Mouse (Mus musculus) R1 (cell line): ENCODE data around the gene Lyl1.

Experiments
- DNase-seq: peaks from one replicate; pipeline ENCODE4 v3.0.0-alpha.2; 2018; ENCODE audit warnings: low read depth, low spot score

Gene Lyl1

DNA sequence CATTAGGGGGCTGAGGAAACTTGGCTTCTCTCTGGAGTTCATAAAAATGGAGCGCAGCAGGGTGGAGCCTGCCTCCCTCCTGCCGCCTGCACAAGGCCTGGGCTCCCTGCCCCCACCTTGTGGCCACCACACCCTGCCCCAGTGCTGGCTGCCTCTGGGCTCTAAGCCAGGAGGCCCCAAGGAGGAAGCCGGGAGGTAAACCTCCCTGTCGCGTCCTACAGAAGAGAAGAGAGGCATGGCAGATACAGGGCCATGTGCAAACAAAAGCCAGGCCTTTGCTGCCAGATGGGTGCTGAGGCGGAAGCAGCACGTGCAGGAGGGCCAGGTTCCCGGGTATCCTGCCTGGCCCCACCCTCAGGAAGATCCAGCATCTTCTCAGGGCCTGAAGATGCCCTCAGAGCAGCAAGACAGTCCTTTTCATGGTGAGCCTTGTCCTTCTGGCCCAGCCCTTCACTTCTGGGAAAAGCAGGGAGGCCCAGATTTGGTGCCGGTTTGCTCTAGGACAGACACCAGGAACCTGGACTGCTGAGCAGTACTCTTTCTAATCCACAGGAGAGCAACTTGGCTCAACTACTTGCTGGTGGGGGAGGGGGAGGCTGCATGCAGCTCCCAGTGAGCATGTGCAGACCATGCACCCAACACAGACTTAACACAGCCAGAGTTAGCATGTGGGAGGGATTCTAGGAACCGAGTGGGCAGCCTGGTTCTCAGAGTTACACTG lies 21.8 kb downstream of the Lyl1 start, which contains the start of gene G430095P16Rik:
G430095P16Rik (plus strand) TSS at position 158 of the 721 bp plus-strand sequence.
- peak; percentile 76 for DNase-seq

DNA sequence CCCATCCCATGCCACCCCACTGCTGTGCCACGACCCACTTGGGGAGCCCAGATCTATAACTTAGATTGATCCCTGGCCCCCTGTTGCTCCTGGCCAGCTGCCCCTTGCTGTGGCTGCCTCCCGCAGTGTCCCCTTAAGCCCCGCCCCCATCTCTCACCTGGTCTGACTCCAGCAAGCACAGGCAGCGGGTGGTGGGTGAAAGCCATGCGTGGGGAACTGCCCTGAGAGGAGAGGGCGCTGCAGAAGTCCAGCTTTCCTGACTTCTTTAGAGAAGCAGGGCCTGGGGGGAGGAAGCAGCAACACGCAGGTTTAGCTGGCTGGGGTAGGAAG lies 22.3 kb downstream of the Lyl1 start:
- no peak for DNase-seq

DNA sequence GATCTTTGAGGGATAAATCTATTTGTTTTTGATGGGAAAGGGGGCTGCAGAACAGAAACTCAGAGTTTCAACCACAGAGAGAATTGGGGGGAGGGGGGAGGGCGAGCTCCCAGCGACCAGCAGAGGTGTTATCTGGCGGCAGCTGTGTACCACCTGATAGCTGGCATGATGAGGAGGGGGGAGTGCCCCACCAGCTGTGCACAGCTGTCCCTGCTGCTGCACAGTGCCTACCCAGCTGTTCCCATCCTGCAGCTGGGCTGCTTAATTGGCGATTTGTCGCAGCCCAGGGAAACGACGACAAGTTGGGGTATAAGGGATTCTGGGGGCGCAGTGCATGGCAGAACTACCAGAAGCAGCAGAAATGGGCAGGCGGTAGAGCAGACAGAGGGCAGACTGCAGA lies 23.4 kb downstream of the Lyl1 start:
- no peak for DNase-seq

DNA sequence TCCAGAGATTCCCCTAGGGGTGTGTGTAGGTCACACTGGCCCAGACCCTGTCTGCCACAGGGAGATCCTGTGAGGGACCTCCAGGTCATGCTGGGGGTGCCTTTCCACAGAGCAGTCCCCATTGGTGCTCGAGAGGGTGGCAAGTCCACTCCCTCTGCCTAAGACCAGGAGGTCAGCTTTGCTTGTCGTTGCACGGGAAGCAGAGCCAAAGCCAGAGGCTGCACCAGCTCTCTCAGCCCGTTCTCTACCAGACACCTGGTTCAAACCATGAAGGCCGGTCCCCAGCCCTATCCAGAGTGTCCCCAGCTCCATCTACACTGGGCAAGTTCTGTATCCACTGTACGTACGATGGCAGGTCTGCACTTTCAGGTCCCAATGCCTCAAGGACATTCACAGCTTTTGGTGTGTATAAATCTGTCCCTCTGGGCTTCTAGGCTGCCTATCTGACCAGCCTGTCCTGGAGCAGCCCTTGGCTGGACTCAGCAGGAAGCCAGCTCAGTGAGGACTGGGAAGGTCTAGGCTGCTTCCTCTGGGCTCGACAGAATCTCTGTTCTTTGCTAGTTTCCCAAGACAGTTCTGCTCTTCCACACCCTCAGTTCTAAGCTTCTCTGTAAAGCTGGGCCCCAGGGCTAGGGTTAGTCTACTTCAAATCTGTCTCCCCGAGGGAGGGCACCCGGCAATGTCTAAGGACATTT lies 24.1 kb downstream of the Lyl1 start:
- no peak for DNase-seq

DNA sequence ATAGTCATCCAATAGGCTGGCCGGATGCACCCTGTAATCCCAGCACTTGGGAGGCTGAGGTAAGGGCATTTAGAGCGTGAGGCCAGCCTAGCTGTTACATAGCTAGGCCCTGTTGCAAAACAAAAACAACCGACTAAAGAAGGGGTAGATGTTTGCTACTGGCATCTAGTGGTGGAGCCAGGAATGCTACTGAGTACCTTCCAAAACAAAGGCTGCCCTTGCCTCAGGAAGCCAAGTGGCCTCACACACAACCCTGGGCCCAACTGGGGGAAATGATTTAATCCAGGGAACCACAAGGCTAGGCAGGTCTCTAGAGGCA lies 24.6 kb downstream of the Lyl1 start:
- DNase-seq, result peak; percentile 47

DNA sequence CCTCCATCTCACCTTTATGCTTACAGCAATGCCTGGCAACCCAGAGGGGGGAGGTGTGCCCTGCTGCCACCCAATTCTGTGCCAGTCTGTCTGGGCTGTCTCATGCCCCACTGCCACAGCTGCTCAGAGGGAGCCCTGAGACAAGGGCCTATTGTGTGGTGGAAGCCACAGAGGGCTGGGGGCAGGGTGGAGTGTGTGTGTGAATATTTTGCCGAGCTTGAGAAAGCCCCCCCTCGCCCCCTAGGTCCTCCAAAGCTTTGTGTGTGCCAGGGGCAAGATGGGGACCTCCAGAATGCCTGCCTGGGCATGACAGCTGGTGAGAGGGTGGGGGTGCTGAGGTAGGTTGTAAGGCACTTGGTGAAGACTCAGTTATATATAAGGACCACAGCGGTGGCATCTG lies 27.2 kb downstream of the Lyl1 start:
- no peak for DNase-seq

DNA sequence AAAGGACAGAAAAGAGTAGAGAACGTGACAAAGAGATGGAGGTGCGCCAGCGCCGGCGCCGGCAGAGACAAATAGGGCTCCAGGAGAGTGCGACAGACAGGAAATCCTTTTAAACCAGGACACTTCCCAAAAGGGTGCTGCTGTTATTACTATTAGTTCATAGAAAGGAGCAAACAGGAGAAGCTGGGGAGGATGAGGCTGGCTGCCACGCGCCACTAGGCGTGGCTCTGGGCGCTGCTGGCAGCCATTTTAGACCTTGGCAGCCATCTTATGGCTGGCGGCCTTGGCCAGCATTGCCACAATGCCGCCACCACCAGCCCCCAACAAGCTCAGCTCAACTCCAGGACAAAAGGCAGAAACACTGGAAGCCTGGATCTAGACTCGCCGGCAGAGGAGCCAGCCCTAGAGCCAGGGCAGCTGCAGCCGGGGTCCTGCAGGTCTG lies 28.7 kb downstream of the Lyl1 start:
- peak; percentile 74 for DNase-seq

DNA sequence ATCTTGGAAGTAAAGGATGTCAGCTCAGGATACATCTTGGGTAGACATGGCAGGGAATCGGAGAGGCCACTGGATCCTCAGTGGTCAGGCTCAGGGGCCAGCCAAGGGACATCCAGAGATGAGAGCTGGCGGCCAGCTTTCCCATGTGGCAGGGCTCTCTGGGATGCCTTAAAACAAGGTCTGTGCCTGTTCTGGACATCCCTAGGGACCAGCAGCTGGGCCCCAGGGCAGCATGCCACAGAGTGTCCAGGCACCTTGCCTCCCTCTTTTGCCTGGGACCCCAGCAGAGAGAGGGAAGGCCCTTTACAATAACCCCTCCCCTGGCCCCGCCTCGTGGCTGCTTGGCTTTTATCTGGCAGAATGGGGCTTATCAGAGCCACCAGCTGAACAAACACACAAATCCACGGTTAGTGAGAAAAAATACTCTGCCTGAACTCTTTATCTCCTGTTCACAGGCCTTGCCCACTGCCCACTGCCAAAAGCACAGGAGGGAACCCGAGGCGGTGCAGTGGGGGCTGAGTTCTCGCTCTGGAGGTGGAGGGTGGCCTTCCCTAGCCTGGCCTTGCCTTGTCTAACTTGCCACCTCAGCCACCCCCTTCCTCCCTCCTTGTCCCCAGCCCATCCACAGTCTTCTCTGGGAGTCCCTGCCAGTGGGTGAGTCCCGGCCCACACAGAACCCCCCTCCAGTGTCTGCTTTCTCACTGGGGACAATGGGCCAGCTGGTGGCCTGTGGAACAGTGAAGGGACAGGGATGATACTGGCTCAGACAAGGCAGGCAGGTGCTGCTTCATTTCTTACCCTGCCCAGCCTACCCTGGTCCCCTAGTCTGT lies 29.5 kb downstream of the Lyl1 start:
- peak; percentile 46 for DNase-seq

DNA sequence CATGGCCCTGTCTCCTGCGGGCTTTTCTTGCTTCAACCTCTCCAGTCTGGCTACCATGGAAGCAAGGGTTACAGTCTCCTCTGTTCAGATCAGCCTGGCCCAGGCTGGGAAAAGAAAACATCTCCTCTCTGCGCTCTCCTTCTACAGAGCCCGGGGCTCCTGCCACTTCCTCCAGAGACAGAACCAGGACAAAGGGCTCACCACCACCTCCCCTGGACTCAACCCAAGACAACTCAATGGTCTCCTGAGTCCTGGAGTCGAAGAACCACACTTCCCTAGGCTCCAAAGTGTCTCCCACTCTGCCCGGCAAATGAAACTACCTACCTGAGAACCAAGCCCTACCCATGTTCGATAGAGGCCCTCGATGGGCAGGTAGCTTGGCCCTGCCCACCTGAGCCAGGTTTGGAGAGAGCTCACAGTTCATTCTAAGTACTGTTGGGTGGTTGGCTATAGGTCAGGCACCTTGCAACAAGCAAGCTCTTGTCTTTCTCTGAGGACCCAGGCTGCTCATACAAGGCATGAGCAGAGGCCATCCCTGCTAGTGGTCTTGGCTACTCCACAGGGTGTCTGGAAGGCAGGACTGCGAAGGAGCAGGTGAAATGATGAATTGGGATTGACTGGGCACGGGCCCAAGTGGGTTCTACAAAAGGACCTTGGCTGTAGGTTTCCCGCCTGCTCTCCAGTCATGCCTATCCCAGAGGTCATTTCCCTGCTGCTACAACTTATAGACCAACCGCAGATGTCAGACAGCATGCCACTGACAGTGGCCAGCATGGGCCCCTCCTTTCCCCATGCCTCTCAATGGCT lies 30.3 kb downstream of the Lyl1 start:
- no peak for DNase-seq

DNA sequence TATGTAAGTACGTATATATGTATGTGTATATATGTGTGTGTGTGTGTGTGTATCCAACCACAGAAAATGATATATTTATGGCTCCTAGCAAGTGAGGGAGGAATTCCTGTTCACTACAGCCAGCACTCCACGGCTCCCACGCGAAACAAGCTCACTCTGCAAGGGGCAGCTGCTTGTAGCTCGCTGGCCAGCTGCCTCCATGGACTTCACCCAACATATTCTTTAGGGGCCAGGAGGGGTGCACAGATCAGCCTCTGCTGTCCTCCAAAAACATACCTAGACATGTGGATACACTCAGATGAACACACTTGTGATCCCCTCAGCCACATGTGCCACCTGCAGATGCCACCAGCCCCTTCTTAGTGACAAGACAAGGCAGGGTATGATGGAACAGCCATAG lies 31.3 kb downstream of the Lyl1 start:
- DNase-seq, result no peak

DNA sequence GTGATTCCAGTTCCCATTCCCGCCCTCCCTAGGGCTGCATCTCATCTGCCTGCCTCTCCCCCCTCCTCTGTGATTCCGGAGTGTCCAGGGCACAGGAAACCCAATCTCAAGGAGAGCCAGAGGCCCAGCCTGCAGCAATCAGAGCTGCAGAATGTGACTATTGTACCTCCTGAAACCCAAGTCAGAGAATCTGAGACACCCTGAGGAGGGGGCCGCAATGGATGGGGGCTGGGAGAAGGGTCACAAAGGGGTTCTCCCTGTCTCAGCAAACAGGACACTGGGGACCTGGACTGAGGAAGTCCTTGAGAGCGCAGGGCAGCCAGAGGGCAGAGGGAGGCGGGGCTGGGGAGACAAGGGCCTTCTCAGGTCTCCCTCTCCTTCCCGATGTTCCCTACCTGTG lies 31.7 kb downstream of the Lyl1 start:
- DNase-seq, result no peak

DNA sequence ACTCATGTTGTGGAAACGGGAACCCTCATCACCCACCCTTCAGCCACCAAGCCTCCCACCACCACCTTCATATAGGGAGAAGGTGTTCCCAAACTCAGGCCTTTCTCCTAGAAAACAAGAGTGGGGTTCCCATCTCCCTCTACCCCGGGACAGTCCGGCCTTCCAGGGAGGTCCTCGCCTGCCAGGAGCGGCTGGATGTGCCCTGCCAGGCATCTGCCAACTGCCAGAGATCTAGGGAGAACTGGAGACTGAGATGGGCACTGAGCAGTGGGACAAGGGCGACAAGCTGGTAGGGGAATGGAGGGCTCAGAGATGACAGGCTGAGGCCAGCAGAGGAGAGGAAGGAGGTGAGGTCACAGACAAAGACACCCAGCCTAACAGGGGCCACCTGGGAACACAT lies 32.7 kb downstream of the Lyl1 start:
- no peak for DNase-seq

DNA sequence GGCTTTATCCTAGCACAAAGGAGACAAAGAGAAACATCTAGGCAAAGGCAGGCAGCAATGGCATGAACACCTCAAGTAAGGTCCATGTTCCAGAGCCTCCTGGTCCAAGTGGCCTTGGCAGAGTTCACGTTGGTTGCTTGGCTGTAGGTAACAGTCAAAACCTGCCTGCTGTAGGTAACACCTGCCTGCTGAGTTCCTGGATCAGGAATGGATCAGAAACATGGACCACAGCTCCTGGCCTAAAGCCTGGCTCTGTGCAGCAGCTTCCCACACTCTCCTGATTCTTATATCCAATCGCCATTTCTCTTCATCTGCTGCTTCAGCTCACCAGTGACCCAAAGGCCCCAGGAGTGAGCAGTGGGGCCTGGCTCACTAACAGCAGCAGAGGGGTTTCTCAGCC lies 33.4 kb downstream of the Lyl1 start:
- no peak for DNase-seq

DNA sequence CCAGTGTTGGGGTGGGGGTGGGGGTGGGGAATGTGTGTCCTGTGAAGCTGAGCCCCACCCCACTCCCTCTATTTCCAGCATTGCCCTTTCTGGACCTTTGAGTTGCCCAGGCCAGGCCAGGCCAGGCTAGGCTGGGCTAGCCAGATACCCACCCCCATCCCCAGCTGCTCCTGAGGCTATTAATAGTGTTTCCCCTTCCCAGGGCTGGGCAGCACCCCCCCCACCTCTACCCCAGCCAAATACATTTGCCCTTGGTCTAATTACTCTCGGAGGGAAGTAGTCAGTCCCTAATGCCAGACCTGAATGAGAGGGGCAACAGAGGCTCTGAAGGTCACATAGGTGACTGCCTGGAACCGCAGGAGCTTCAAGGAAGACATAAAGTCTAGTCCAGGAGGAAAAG lies 34.3 kb downstream of the Lyl1 start:
- no peak for DNase-seq

DNA sequence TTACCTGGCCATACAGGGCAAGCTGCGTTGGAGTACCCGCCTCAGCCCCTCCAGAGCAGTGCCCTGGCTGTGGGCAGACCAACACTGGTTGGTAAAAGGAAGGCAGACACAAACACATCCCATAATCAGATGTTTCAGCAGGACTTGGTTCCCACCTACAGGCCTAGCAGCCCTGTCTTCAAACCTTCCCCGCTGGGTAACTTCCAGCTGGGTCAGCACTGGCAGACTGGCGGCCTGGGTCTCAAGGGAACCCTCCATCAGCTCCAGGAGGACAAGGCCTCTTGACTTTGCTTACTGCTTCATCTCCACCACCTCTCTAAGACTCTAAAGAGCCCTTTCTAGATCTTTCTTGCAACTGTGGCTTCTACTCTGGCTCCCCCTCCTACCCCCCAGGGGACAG lies 35.3 kb downstream of the Lyl1 start:
- DNase-seq, result no peak

DNA sequence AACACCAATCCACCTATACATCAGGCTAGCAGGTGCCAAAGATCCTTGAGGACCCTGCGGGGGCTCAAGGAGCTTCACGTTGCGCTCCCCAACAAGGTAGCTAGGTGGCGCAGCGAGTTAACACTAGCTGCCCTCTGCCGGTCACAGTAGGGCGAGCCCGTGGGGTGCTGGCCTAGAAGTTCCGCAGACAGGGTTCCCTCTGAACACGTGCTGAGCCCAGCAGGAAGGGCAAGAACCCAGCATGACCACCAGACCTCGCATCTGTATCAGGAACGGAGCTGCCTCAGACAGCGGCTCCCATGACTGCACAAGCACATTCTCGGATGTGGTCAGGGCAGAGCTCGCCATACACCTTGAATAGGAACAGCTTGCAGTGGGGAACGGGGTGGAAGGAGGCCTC lies 36.4 kb downstream of the Lyl1 start:
- peak; percentile 88 for DNase-seq

DNA sequence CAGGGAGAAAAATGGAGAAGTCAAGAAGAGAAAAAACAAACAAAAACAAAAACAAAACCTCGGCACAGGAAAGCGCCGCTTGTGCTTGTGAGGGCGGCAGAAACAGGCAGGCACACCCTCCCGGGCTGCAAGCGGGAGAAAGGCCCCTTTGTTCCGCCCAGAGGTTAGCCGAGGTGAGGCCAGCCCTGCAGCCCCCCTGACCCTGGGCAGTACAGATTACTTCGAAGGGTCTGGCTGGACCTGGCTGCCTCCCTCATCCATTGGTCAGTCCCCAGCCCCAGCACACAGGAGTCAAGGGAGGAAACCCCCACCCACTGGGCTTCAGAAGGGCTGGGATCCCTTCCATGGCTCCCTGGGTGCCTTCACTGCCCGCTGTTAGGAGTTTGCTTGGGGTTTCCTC lies 37.0 kb downstream of the Lyl1 start:
- DNase-seq, result no peak

DNA sequence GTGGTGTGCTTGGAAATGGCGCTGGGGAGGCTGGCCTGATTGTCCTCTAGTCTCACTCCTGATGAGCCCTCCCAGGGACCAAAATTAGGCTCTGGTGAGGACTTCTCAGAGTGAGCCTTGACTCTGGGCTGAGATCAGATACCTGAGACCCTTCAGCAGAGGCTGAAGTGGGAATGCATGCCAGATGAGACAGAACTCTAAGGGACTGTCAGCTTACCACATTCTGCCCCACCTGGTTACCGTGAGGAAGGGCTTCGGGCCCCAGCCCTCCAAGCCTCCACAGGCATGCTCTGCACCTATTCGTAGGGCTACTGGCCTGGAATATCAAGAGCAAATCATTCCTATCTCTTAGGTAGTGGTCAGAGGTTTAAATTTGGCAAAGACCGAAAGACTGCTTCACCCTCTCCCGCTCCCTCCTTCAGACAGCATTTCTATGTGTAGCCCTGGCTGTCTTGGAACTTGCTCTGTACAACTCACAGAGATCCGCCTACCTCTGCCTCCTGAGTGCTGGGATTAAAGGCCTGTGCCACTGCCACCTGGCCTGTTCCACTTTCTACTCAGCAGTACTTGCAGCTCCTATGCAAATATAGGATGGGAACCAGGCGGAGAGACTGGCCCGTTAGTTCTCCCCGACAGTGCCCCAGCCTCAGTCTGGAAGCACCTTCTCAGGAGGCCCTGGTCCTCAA lies 37.6 kb downstream of the Lyl1 start:
- DNase-seq, result no peak

DNA sequence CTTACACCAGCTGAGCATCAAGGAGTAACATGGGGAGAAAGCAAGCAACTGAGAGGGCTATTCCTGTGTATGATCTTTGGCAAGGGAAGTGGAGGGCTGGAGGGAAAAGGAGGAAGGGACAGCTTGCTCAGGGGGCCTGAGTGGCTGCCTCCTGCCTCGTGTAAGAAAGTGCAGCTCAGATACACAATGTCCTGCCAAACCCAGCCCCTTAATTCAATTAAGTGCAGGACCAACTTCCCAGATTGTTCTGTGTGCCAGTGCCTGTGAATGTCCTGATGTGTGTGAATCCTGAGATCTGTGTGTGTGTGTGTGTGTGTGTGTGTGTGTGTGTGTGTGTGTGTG lies 38.1 kb downstream of the Lyl1 start:
- DNase-seq, result no peak

DNA sequence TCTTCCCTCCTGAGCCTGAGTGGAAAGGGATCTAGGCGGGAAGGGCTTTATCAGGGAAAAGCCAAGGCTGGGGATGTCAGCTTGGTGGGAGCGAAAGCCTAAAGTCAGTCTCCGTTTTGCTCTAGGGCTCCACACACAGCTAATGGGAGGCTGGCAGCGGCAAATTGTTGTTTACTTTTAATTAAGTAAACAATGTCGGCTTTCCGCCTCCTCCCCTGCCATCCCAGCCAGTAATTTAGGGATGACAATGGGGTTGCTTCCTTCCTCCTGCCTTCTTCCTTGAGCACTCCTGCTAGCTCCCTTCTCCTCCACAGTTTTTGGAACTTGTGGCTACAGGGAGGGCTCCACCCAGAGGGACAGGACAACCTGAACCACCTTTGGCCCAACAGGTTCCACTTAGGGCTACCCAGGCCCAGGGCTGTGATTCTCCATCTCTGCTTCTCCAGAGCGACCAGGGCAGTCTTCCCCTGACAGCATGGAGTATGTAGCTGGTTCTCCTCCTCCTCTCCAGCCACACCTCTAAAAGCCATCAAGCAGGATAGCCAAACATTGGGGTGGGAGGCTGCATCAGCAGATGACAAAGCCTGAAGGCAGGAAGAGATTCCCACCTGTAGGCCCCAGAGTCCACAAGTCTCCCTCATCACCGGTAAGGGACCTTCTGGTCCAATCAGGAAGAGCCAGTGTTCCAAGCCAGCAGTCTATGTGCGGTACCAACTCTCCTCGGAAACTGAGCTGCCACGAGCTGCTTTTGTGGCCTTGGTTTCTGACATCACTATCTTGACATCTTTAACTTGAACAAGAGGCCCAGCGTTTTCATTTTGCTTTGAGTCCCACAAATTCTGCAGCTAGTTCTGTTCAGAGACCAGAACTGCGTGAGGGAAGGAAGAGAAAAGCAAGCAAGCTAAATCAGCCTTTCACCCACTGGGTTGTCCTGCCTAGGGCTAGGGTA lies 39.9 kb downstream of the Lyl1 start:
- DNase-seq, result no peak
